In genomic region chr3:88963211-88963610, GRCm38 (mm10) we compare ENCODE assay signal across 4 mouse cellular contexts. TPM values are rescaled to one million over a fixed set of nuclear protein-coding genes. Genes with fewer than 3 reads are reported as not detected.
A peak's percentile ranks its signal among the peaks of the same experiment; 100 is the strongest.
DNase-seq lines count a peak whose midpoint lies in the region; ATAC-seq and TF ChIP-seq lines count a peak whose summit lies in the region.
"Not testable (repeated sequence)": the region's sequence is repeated elsewhere in the genome, so short reads cannot be mapped to it uniquely, and the experiment has no call there.

No protein-coding gene starts in this region.

- H3K79me2 ChIP-seq in liver, adult 2 months (ENCODE audit: control insufficient read depth, insufficient read depth, low read length) = peaks cover 39% of the 10 kb centered on the region

- H3K9ac ChIP-seq in liver, adult 2 months (ENCODE audit: low read depth, low read length); midbrain, embryonic 11.5 days (ENCODE audit: low read length): not testable (repeated sequence)

- H3K9me3 ChIP-seq in midbrain, embryonic 11.5 days (ENCODE audit: control insufficient read depth, low read length) = not testable (repeated sequence)

- H3K36me3 ChIP-seq in liver, adult 2 months (ENCODE audit: control insufficient read depth, insufficient read depth, low read length); midbrain, embryonic 11.5 days (ENCODE audit: control insufficient read depth, insufficient read depth, low read length): not testable (repeated sequence)

- not testable (repeated sequence) for H3K27ac ChIP-seq in liver, adult 2 months (replicated peaks; ENCODE audit: insufficient read depth, low read depth, low read length); midbrain, embryonic 11.5 days (ENCODE audit: low read depth, low read length)

- not testable (repeated sequence) for H3K4me2 ChIP-seq in midbrain, embryonic 11.5 days

- not testable (repeated sequence) for H3K27me3 ChIP-seq in liver, adult 2 months (ENCODE audit: control insufficient read depth, insufficient read depth, low read length); midbrain, embryonic 11.5 days (ENCODE audit: control insufficient read depth, insufficient read depth, low read length)

- H3K4me1 ChIP-seq in liver, adult 2 months (ENCODE audit: control insufficient read depth, insufficient read depth, low read length); midbrain, embryonic 11.5 days (ENCODE audit: control insufficient read depth, insufficient read depth, low read length): not testable (repeated sequence)

- not testable (repeated sequence) for ATAC-seq in midbrain, embryonic 11.5 days (ENCODE audit: low FRiP score)

- peak; percentile 28 for DNase-seq in adrenal gland, adult 2 months
- peak; percentile 64 for DNase-seq in heart, adult 11 months
- peak; percentile 77 for DNase-seq in liver, adult 2 months (ENCODE audit: extremely low read depth, low read depth, low spot score)
- peak; percentile 44 for DNase-seq in midbrain, embryonic 11.5 days (ENCODE audit: low spot score, missing footprints)

- H3K4me3 ChIP-seq in liver, adult 2 months (ENCODE audit: insufficient read depth, low read depth, low read length); midbrain, embryonic 11.5 days (ENCODE audit: low read depth, low read length): not testable (repeated sequence)

- TF ChIP-seq POLR2A in liver, adult 2 months (IDR thresholded peaks at IDR 0.05; ENCODE audit: extremely low read depth, insufficient read depth, low read length) = not testable (repeated sequence)

- not testable (repeated sequence) for TF ChIP-seq CTCF in liver, adult 2 months (IDR thresholded peaks at IDR 0.05; ENCODE audit: low read depth, low read length)

RNA-seq across cellular contexts. Expression of gene Dap3, which starts 12.2 kb away (rescaled TPM):
- total RNA-seq in adrenal gland, adult 2 months (2021) = 100 to 1,000 TPM; 129 to 130 TPM
- 26.2 and 30.4 TPM in 2 replicates for polyA plus RNA-seq in adrenal gland, adult 2 months (2012; rRNA removed)
- 50.6 and 66.8 TPM in 2 replicates for total RNA-seq in liver, adult 2 months (2014; rRNA removed)
- polyA plus RNA-seq in liver, adult 2 months (2012; rRNA removed) = 21.8 and 32.6 TPM in 2 replicates
- polyA plus RNA-seq in midbrain, embryonic 11.5 days (2014; fragmentation: Nextera tagmentation; extraction: Ambion mirVana) = 148 and 157 TPM in 2 replicates

RNA-seq across cellular contexts. Expression of gene Ash1l, which starts 12.8 kb away (rescaled TPM):
- 10 to 100 TPM; 38.3 to 57.0 TPM for total RNA-seq in adrenal gland, adult 2 months (2021)
- polyA plus RNA-seq in adrenal gland, adult 2 months (2012; rRNA removed) = 3.9 and 4.9 TPM in 2 replicates
- total RNA-seq in liver, adult 2 months (2014; rRNA removed) = 11.8 and 14.4 TPM in 2 replicates
- polyA plus RNA-seq in liver, adult 2 months (2012; rRNA removed) = 3.3 and 3.9 TPM in 2 replicates
- 12.7 and 14.5 TPM in 2 replicates for polyA plus RNA-seq in midbrain, embryonic 11.5 days (2014; fragmentation: Nextera tagmentation; extraction: Ambion mirVana)

RNA-seq across cellular contexts. Expression of gene Msto1, which starts 49.4 kb away (rescaled TPM):
- 10 to 100 TPM; 18.9 to 25.2 TPM for total RNA-seq in adrenal gland, adult 2 months (2021)
- polyA plus RNA-seq in adrenal gland, adult 2 months (2012; rRNA removed) = 28.4 and 30.2 TPM in 2 replicates
- total RNA-seq in liver, adult 2 months (2014; rRNA removed) = 5.6 and 7.4 TPM in 2 replicates
- 12.1 and 15.4 TPM in 2 replicates for polyA plus RNA-seq in liver, adult 2 months (2012; rRNA removed)
- 50.6 and 50.9 TPM in 2 replicates for polyA plus RNA-seq in midbrain, embryonic 11.5 days (2014; fragmentation: Nextera tagmentation; extraction: Ambion mirVana)
